Mouse (Mus musculus) midbrain, embryonic 15.5 days (tissue): ENCODE results near the gene B230118H07Rik. TPM values are rescaled to one million over a fixed set of nuclear protein-coding genes. Genes with fewer than 3 reads are reported as not detected.

Experiments
- ATAC-seq: fragments of 200-750 bp; cut with Nextera tagmentation; replicated peaks from 2 replicates; pipeline ENCODE4 v1.8.0; 2017; ENCODE audit warnings: moderate TSS enrichment
- H3K27ac ChIP-seq: fragments of 300-500 bp; sonication (generic); 2 replicates; pipeline ENCODE4 v1.5.1; 2015; ENCODE audit warnings: mild to moderate bottlenecking, inconsistent platforms
- H3K27me3 ChIP-seq: fragments of 300-500 bp; sonication (generic); replicated peaks from 2 replicates; pipeline ENCODE4 v1.6.1; 2015; ENCODE audit warnings: inconsistent platforms
- H3K36me3 ChIP-seq: fragments of 300-500 bp; sonication (generic); replicated peaks from 2 replicates; pipeline ENCODE4 v1.6.1; 2015; ENCODE audit warnings: inconsistent platforms
- H3K4me1 ChIP-seq: fragments of 300-500 bp; sonication (generic); 2 replicates; pipeline ENCODE4 v1.6.1; 2015; ENCODE audit warnings: inconsistent platforms
- H3K4me2 ChIP-seq: fragments of 300-500 bp; sonication (generic); 2 replicates; pipeline ENCODE4 v1.6.1; 2015; ENCODE audit warnings: inconsistent platforms, mild to moderate bottlenecking, moderate library complexity
- H3K4me3 ChIP-seq: fragments of 300-500 bp; sonication (generic); 2 replicates; pipeline ENCODE4 v1.5.1; 2015; ENCODE audit warnings: mild to moderate bottlenecking, inconsistent platforms
- H3K9ac ChIP-seq: fragments of 300-500 bp; sonication (generic); 2 replicates; pipeline ENCODE4 v1.6.1; 2015; ENCODE audit warnings: mild to moderate bottlenecking, inconsistent platforms
- H3K9me3 ChIP-seq: fragments of 300-500 bp; sonication (generic); 2 replicates; pipeline ENCODE4 v1.6.1; 2016; ENCODE audit warnings: inconsistent platforms
- WGBS: fragments of 180-500 bp; shearing (Covaris S2); methylation state at CpG from one replicate; pipeline ENCODE4 v1.1.7; 2015; ENCODE audit warnings: mixed read lengths; 5-methylcytosine and 5-hydroxymethylcytosine counted together
- polyA plus RNA-seq: library from polyadenylated mRNA; unstranded; fragments of >200 nt; fragmentation: Nextera tagmentation; extraction: Ambion mirVana; gene quantifications from 2 replicates; pipeline ENCODE4 v1.2.1, GENCODE M21; 2015

Gene B230118H07Rik
- polyA plus RNA-seq, 1 experiment from 2014 or later, result 46.4 TPM

GRCm38 (mm10) chr2:101665058-101665702 is 15.8 kb upstream of the B230118H07Rik start:
- no peaks in the 10 kb centered on the region for H3K9me3 ChIP-seq
- no peaks in the 10 kb centered on the region for H3K27me3 ChIP-seq
- no peak overlapping the region for H3K4me3 ChIP-seq
- peak; percentile 80 for ATAC-seq
- H3K4me2 ChIP-seq, result no peak overlapping the region
- 19% methylated on average over 9 of the region's 9 CpGs for WGBS
- no peaks in the 10 kb centered on the region for H3K36me3 ChIP-seq
- no peak overlapping the region for H3K27ac ChIP-seq
- H3K9ac ChIP-seq, result no peak overlapping the region
- 0 out of 2 replicates have a peak, but pooled peaks cover 3% of the 10 kb centered on the region for H3K4me1 ChIP-seq

GRCm38 (mm10) chr2:101660536-101660935 is 11.2 kb upstream of the B230118H07Rik start:
- Histone ChIP-seq H3K9me3 (no peaks in the 10 kb centered on the region), H3K36me3 (no peaks in the 10 kb centered on the region), H3K9ac (no peak overlapping the region), H3K27me3 (no peaks in the 10 kb centered on the region), H3K4me1 (0 out of 2 replicates have a peak, but pooled peaks cover 3% of the 10 kb centered on the region), H3K4me3 (no peak overlapping the region), H3K4me2 (no peak overlapping the region), H3K27ac (no peak overlapping the region)
- no peak for ATAC-seq
- WGBS, result 70% methylated on average over 2 of the region's 2 CpGs

- H3K9ac ChIP-seq, result peak overlapping the region; percentile 40
Measured at GRCm38 (mm10) chr2:101652921-101653597, 3.7 kb upstream of the B230118H07Rik start.

GRCm38 (mm10) chr2:101652204-101652920 is 3.0 kb upstream of the B230118H07Rik start:
- peak overlapping the region; percentile 69 for H3K4me2 ChIP-seq
- H3K27ac ChIP-seq, result peak overlapping the region; percentile 45; the same call in 1 of the 2 replicates
- peaks cover 7% of the 10 kb centered on the region; the same call in 1 of the 2 replicates for H3K4me1 ChIP-seq
- H3K9me3 ChIP-seq, result no peaks in the 10 kb centered on the region
- WGBS, result 30% methylated on average over 14 of the region's 14 CpGs
- peak; percentile 64 for ATAC-seq
- H3K36me3 ChIP-seq, result no peaks in the 10 kb centered on the region
- H3K9ac ChIP-seq, result peak overlapping the region; percentile 40
- H3K27me3 ChIP-seq, result no peaks in the 10 kb centered on the region
- H3K4me3 ChIP-seq, result peak overlapping the region; percentile 38

More at GRCm38 (mm10) chr2:101652921-101653597, 3.7 kb upstream of the B230118H07Rik start:
- no peaks in the 10 kb centered on the region for H3K27me3 ChIP-seq
- no peak overlapping the region for H3K27ac ChIP-seq
- peaks cover 7% of the 10 kb centered on the region; the same call in 1 of the 2 replicates for H3K4me1 ChIP-seq
- WGBS, result 16% methylated on average over 14 of the region's 14 CpGs
- H3K36me3 ChIP-seq, result no peaks in the 10 kb centered on the region
- peak; percentile 87 for ATAC-seq
- peak overlapping the region; percentile 38 for H3K4me3 ChIP-seq
- peak overlapping the region; percentile 69 for H3K4me2 ChIP-seq
- H3K9me3 ChIP-seq, result no peaks in the 10 kb centered on the region

- Histone ChIP-seq H3K4me3 (no peak overlapping the region), H3K27me3 (no peaks in the 10 kb centered on the region), H3K9ac (no peak overlapping the region), H3K36me3 (no peaks in the 10 kb centered on the region), H3K4me1 (peaks cover 7% of the 10 kb centered on the region; the same call in 1 of the 2 replicates), H3K27ac (no peak overlapping the region), H3K9me3 (no peaks in the 10 kb centered on the region), H3K4me2 (no peak overlapping the region)
- WGBS, result 46% methylated on average over 1 of the region's 1 CpGs
- no peak for ATAC-seq
Measured at GRCm38 (mm10) chr2:101650446-101650845, 1.1 kb upstream of the B230118H07Rik start.

- WGBS, result 39% methylated on average over 2 of the region's 2 CpGs
- no peak overlapping the region for H3K4me2 ChIP-seq
- H3K4me3 ChIP-seq, result no peak overlapping the region
- H3K27ac ChIP-seq, result no peak overlapping the region
- H3K36me3 ChIP-seq, result no peaks in the 10 kb centered on the region
- H3K9ac ChIP-seq, result no peak overlapping the region
- ATAC-seq, result no peak
- H3K9me3 ChIP-seq, result no peaks in the 10 kb centered on the region
- no peaks in the 10 kb centered on the region for H3K27me3 ChIP-seq
- H3K4me1 ChIP-seq, result peaks cover 7% of the 10 kb centered on the region; the same call in 1 of the 2 replicates
Measured at GRCm38 (mm10) chr2:101648361-101648760, 971 bp downstream of the B230118H07Rik start.

GRCm38 (mm10) chr2:101645841-101646240 is 3.5 kb downstream of the B230118H07Rik start:
- Histone ChIP-seq H3K27me3 (no peaks in the 10 kb centered on the region), H3K4me3 (no peak overlapping the region), H3K4me2 (no peak overlapping the region), H3K9ac (no peak overlapping the region), H3K27ac (no peak overlapping the region), H3K36me3 (no peaks in the 10 kb centered on the region), H3K4me1 (no peaks in the 10 kb centered on the region), H3K9me3 (no peaks in the 10 kb centered on the region)
- no peak for ATAC-seq
- 90% methylated on average over 1 of the region's 1 CpGs for WGBS

- H3K4me2 ChIP-seq, result no peak overlapping the region
- H3K4me1 ChIP-seq, result no peaks in the 10 kb centered on the region
- no peak for ATAC-seq
- H3K4me3 ChIP-seq, result no peak overlapping the region
- no peak overlapping the region for H3K9ac ChIP-seq
- H3K27me3 ChIP-seq, result no peaks in the 10 kb centered on the region
- H3K9me3 ChIP-seq, result no peaks in the 10 kb centered on the region
- H3K36me3 ChIP-seq, result no peaks in the 10 kb centered on the region
- WGBS, result 63% methylated on average over 3 of the region's 3 CpGs
- H3K27ac ChIP-seq, result no peak overlapping the region
Measured at GRCm38 (mm10) chr2:101639840-101640350, 9.4 kb downstream of the B230118H07Rik start.

GRCm38 (mm10) chr2:101638979-101639839 is 10.1 kb downstream of the B230118H07Rik start:
- 62% methylated on average over 7 of the region's 7 CpGs for WGBS
- no peak overlapping the region for H3K4me2 ChIP-seq
- H3K4me3 ChIP-seq, result no peak overlapping the region
- H3K9me3 ChIP-seq, result no peaks in the 10 kb centered on the region
- no peak overlapping the region for H3K9ac ChIP-seq
- H3K36me3 ChIP-seq, result no peaks in the 10 kb centered on the region
- ATAC-seq, result no peak
- H3K27ac ChIP-seq, result no peak overlapping the region
- no peaks in the 10 kb centered on the region for H3K27me3 ChIP-seq
- no peaks in the 10 kb centered on the region for H3K4me1 ChIP-seq

- peak overlapping the region; percentile 66 for H3K9ac ChIP-seq
- under 1% methylated on average over 31 of the region's 31 CpGs for WGBS
- peak overlapping the region; percentile 96 for H3K27ac ChIP-seq
- H3K9me3 ChIP-seq, result no peaks in the 10 kb centered on the region
- no peaks in the 10 kb centered on the region for H3K36me3 ChIP-seq
- peak; percentile 99 for ATAC-seq
- peaks cover 12% of the 10 kb centered on the region for H3K4me1 ChIP-seq
- H3K4me2 ChIP-seq, result peak overlapping the region; percentile 71
- H3K27me3 ChIP-seq, result no peaks in the 10 kb centered on the region
- H3K4me3 ChIP-seq, result peak overlapping the region; percentile 75
Measured at GRCm38 (mm10) chr2:101628297-101629236, 20.8 kb downstream of the B230118H07Rik start.

- no peak for ATAC-seq
- Histone ChIP-seq H3K36me3 (no peaks in the 10 kb centered on the region), H3K4me1 (peaks cover 12% of the 10 kb centered on the region), H3K4me2 (no peak overlapping the region), H3K27ac (no peak overlapping the region), H3K4me3 (no peak overlapping the region), H3K9ac (no peak overlapping the region), H3K9me3 (no peaks in the 10 kb centered on the region), H3K27me3 (no peaks in the 10 kb centered on the region)
Measured at GRCm38 (mm10) chr2:101627227-101627626, 22.1 kb downstream of the B230118H07Rik start.
